18 mouse cellular contexts compared by ENCODE assay signal in the genomic region with DNA sequence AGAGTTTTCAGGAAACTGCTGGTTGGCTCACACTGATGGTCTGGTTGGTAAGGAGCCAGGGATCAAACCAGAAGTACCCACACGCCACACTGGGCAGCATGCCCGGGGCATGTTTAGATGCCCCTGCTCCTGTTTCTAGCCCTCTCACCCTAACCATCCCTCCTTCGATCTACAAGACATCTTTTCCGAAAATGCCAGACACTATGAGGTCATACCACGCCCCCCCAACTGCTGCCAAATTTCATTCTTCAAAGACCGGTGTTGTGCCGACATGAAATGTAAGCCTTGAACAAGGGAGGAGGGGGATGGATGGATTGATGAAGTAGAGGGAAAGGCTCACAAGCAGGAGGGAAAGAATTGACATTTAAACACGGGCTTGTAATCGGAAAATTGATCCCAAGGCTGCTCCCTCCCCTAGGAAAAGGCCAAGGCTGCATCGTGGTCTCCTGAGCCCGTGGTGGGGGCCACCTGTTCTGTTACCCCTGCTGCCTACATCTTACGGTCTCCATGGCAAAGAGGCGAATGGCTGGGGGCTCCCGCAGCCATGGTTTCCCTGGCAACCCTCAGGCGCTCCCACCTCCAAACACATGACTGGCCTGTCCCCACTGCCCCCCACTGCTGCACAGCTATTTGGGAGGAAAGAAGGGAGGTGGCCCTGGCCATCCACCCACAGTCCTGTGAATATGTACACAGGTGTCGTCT.
A peak's percentile ranks its signal among the peaks of the same experiment; 100 is the strongest.
DNase-seq lines count a peak whose midpoint lies in the region; ATAC-seq lines count a peak whose summit lies in the region.
"Had no signal": no experiment of that assay in that cellular context is flagged by ENCODE, and none has a peak within 500 bp of the region (broad histone marks: within the 10 kb centered on the region; RNA-seq: fewer than 3 reads in every experiment).

No protein-coding gene starts in this region.

- H3K27me3 ChIP-seq in limb, embryonic 13.5 days = no peaks in the 10 kb centered on the region
- H3K27me3 ChIP-seq in limb, embryonic 10.5 days (ENCODE audit: low read depth, poor library complexity, severe bottlenecking) = no peaks in the 10 kb centered on the region
- no peaks in the 10 kb centered on the region for H3K27me3 ChIP-seq in embryonic facial prominence, embryonic 15.5 days

- H3K4me2 ChIP-seq in limb, embryonic 13.5 days (replicated peaks) = 0 out of 2 replicates have a peak overlapping the region, but pooled peaks have one; percentile 7
- H3K4me2 ChIP-seq in embryonic facial prominence, embryonic 15.5 days (replicated peaks) = no peak overlapping the region
- H3K4me2 ChIP-seq: heart, embryonic 15.5 days; hindbrain, embryonic 13.5 days; liver, embryonic 12.5 days had no signal

- ATAC-seq in limb, embryonic 13.5 days (ENCODE audit: low FRiP score, low read depth) = no peak
- ATAC-seq in embryonic facial prominence, embryonic 15.5 days (ENCODE audit: insufficient number of reproducible peaks, low FRiP score, low TSS enrichment, low read depth) = peak; percentile 32; the same call in 1 of the 2 replicates
- ATAC-seq: liver, embryonic 12.5 days had no signal

- DNase-seq in frontal cortex, postnatal 10 days (ENCODE audit: low spot score in 2 of 2) = peak; percentile 25 to 36
- no peak for DNase-seq in frontal cortex, postnatal 36 days (ENCODE audit: low spot score in 2 of 2)
- no peak for DNase-seq in limb, embryonic 10.5 days (ENCODE audit: low spot score)
- peak; percentile 68 for DNase-seq in left cerebral cortex, postnatal 4 days
- DNase-seq in ovary, postnatal 36 days (ENCODE audit: low spot score) = no peak
- no peak for DNase-seq in ovary, postnatal 14 days (ENCODE audit: low spot score)
- DNase-seq: adrenal gland, adult 8-10 months; cerebellum, adult 9-10 months; gastrocnemius, adult 2 months; kidney, adult 18-20 months; kidney, postnatal 14 days; thymus, postnatal 14 days had no signal

- no peak overlapping the region for H3K4me3 ChIP-seq in limb, embryonic 13.5 days
- no peak overlapping the region for H3K4me3 ChIP-seq in limb, embryonic 10.5 days
- H3K4me3 ChIP-seq in embryonic facial prominence, embryonic 15.5 days (replicated peaks) = no peak overlapping the region
- H3K4me3 ChIP-seq: gastrocnemius, adult 2 months; heart, embryonic 15.5 days; hindbrain, embryonic 13.5 days; liver, embryonic 12.5 days; myocyte had no signal

- 60% methylated on average over 16 of the region's 16 CpGs for WGBS in limb, embryonic 13.5 days
- WGBS in limb, embryonic 10.5 days = 73% methylated on average over 16 of the region's 16 CpGs
- 47% methylated on average over 16 of the region's 16 CpGs for WGBS in embryonic facial prominence, embryonic 15.5 days

- H3K4me1 ChIP-seq in limb, embryonic 13.5 days = peaks cover 11% of the 10 kb centered on the region; the same call in 1 of the 2 replicates
- no peaks in the 10 kb centered on the region for H3K4me1 ChIP-seq in limb, embryonic 10.5 days
- H3K4me1 ChIP-seq in embryonic facial prominence, embryonic 15.5 days = peaks cover 11% of the 10 kb centered on the region; the same call in 1 of the 2 replicates
- H3K4me1 ChIP-seq: heart, embryonic 15.5 days; liver, embryonic 12.5 days had no signal

- intact Hi-C loops in left cerebral cortex, postnatal 4 days (cut with DNase I) = no loop called here

- H3K9ac ChIP-seq in limb, embryonic 13.5 days = no peak overlapping the region
- H3K9ac ChIP-seq in embryonic facial prominence, embryonic 15.5 days = no peak overlapping the region
- H3K9ac ChIP-seq: heart, embryonic 15.5 days; hindbrain, embryonic 13.5 days; liver, embryonic 12.5 days had no signal

- no peaks in the 10 kb centered on the region for H3K36me3 ChIP-seq in limb, embryonic 13.5 days
- H3K36me3 ChIP-seq in limb, embryonic 10.5 days = no peaks in the 10 kb centered on the region
- no peaks in the 10 kb centered on the region for H3K36me3 ChIP-seq in embryonic facial prominence, embryonic 15.5 days
- H3K36me3 ChIP-seq: heart, embryonic 15.5 days; hindbrain, embryonic 13.5 days; liver, embryonic 12.5 days had no signal

- H3K27ac ChIP-seq in limb, embryonic 13.5 days = no peak overlapping the region
- no peak overlapping the region for H3K27ac ChIP-seq in limb, embryonic 10.5 days
- no peak overlapping the region for H3K27ac ChIP-seq in embryonic facial prominence, embryonic 15.5 days (replicated peaks)
- H3K27ac ChIP-seq: gastrocnemius, adult 2 months; heart, embryonic 15.5 days; hindbrain, embryonic 13.5 days; liver, embryonic 12.5 days had no signal

- no peaks in the 10 kb centered on the region for H3K9me3 ChIP-seq in limb, embryonic 13.5 days
- H3K9me3 ChIP-seq in limb, embryonic 10.5 days (replicated peaks) = no peaks in the 10 kb centered on the region
- H3K9me3 ChIP-seq in embryonic facial prominence, embryonic 15.5 days (replicated peaks) = no peaks in the 10 kb centered on the region
- H3K9me3 ChIP-seq: heart, embryonic 15.5 days; hindbrain, embryonic 13.5 days; liver, embryonic 12.5 days had no signal

Comparison
In these comparisons a context has a peak if more than half of its experiments do, and no peak if none do; other contexts are left out.
1. DNase-seq: peak in frontal cortex, postnatal 10 days (2 of 2) and left cerebral cortex, postnatal 4 days (single experiment); none in frontal cortex, postnatal 36 days (0 of 2), limb, embryonic 10.5 days (single experiment), ovary, postnatal 36 days (single experiment) and ovary, postnatal 14 days (single experiment).